Mouse (Mus musculus) hindbrain, embryonic 16.5 days (tissue): ENCODE data around the gene C1qtnf3. TPM values are rescaled to one million over a fixed set of nuclear protein-coding genes. Genes with fewer than 3 reads are reported as not detected.

Experiments used
- ATAC-seq: fragments of 200-750 bp; cut with Nextera tagmentation; 2 replicates; pipeline ENCODE4 v1.8.0; 2017; ENCODE audit warnings: moderate TSS enrichment, moderate library complexity
- H3K27ac ChIP-seq: fragments of 300-500 bp; sonication (generic); 2 replicates; pipeline ENCODE4 v1.5.1; 2014; ENCODE audit warnings: low read depth, mild to moderate bottlenecking, control low read depth, low read length, moderate library complexity
- H3K27me3 ChIP-seq: fragments of 300-500 bp; sonication (generic); replicated peaks from 2 replicates; pipeline ENCODE4 v1.6.1; 2014; ENCODE audit warnings: low read length; ENCODE audit not compliant: control insufficient read depth, insufficient read depth
- H3K36me3 ChIP-seq: fragments of 300-500 bp; sonication (generic); 2 replicates; pipeline ENCODE4 v1.6.1; 2014; ENCODE audit warnings: mild to moderate bottlenecking, low read length, moderate library complexity, mixed read lengths; ENCODE audit not compliant: control insufficient read depth, insufficient read depth
- H3K4me1 ChIP-seq: fragments of 300-500 bp; sonication (generic); 2 replicates; pipeline ENCODE4 v1.6.1; 2014; ENCODE audit warnings: low read depth, low read length; ENCODE audit not compliant: control insufficient read depth, insufficient read depth
- H3K4me2 ChIP-seq: fragments of 300-500 bp; sonication (generic); 2 replicates; pipeline ENCODE4 v1.6.1; 2014; ENCODE audit warnings: mild to moderate bottlenecking, low read length, control low read depth, moderate library complexity
- H3K4me3 ChIP-seq: fragments of 300-500 bp; sonication (generic); 2 replicates; pipeline ENCODE4 v1.5.1; 2014; ENCODE audit warnings: mild to moderate bottlenecking, low read length, control low read depth, moderate library complexity
- H3K9ac ChIP-seq: fragments of 300-500 bp; sonication (generic); 2 replicates; pipeline ENCODE4 v1.6.1; 2014; ENCODE audit warnings: low read depth, mild to moderate bottlenecking, control low read depth, low read length, moderate library complexity
- H3K9me3 ChIP-seq: fragments of 300-500 bp; sonication (generic); 2 replicates; pipeline ENCODE4 v1.6.1; 2014; ENCODE audit warnings: mild to moderate bottlenecking, low read length, moderate library complexity; ENCODE audit not compliant: control insufficient read depth
- WGBS: fragments of 180-500 bp; shearing (Covaris S2); extraction: QIAGEN DNeasy Blood & Tissue Kit; methylation state at CpG from one replicate; pipeline ENCODE4 v1.1.7; 2014; 5-methylcytosine and 5-hydroxymethylcytosine counted together
- polyA plus RNA-seq: library from polyadenylated mRNA; unstranded; fragments of >200 nt; fragmentation: Nextera tagmentation; extraction: Ambion mirVana; gene quantifications from 2 replicates; pipeline ENCODE4 v1.2.1, GENCODE M21; 2015

Gene C1qtnf3
- polyA plus RNA-seq, 1 experiment from 2014 or later: 1.7 TPM

DNA sequence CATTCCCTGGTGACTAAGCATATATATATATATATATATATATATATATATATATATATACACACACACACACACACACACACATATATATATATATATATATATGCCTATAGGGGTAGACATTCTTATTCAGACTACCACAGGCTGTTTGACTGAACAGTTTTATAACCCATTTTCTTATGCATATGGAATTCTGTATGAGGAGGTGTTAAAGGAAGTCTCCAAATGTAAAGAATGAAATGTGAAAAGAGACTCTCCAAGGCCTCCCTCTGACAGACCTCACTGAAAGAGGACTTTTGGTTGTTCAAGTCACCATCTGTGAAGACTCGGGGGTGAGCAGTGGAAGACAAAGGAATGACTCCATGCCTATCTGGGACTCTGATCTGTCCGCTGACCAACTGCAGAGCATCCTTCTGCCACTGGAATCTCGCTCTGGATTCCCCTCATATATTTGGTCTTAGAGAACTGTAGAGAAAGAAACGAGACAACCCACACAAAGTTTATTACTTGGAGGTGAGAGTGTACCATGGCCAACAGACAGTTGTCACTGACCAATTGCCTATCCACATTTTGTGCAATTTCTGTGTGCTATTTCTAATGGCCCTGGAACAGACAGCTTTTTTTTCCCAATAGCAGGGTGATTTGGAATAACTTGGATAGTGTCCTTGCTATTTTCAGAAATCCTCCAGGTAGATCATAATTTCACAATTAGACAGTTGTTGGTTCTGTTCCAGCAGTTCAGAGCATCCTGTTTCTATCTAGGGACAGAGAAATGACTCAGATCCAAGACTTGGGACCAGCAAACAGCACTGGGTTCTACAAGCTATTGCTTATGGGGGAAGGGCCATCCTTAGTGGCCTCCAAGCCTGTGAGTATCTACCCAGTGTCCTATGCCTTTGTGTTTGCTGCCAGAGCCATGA is 28.8 kb upstream of the C1qtnf3 start:
- Histone ChIP-seq H3K27ac (no peak overlapping the region), H3K36me3 (no peaks in the 10 kb centered on the region), H3K4me2 (no peak overlapping the region), H3K4me1 (no peaks in the 10 kb centered on the region), H3K9me3 (no peaks in the 10 kb centered on the region), H3K4me3 (no peak overlapping the region), H3K27me3 (no peaks in the 10 kb centered on the region), H3K9ac (no peak overlapping the region)
- 64% methylated on average over 4 of the region's 4 CpGs for WGBS
- ATAC-seq: no peak

DNA sequence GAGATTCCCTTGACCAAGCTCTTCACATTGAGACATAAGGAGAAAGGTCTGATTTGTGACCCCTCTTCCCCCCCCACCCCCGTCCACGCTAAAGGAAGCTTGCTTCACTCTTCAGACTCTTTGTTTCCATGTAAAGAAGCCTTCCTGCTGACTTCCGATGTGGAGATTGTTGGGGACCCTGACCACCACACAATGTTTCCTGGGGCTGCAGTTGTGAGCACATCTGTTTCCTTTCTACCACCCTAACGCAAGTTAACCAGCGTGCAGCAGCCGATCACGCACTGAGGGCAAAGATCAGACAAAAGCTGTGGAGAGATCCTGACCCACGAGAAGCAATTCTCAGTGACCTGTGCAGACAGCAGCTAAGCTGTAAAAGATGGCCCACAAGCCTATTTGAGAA is 24.8 kb upstream of the C1qtnf3 start:
- no peak overlapping the region for H3K4me3 ChIP-seq
- no peaks in the 10 kb centered on the region for H3K9me3 ChIP-seq
- H3K36me3 ChIP-seq: no peaks in the 10 kb centered on the region
- no peak overlapping the region for H3K4me2 ChIP-seq
- WGBS: 47% methylated on average over 8 of the region's 8 CpGs
- H3K27me3 ChIP-seq: no peaks in the 10 kb centered on the region
- H3K27ac ChIP-seq: no peak overlapping the region
- H3K4me1 ChIP-seq: no peaks in the 10 kb centered on the region
- ATAC-seq: no peak
- no peak overlapping the region for H3K9ac ChIP-seq

DNA sequence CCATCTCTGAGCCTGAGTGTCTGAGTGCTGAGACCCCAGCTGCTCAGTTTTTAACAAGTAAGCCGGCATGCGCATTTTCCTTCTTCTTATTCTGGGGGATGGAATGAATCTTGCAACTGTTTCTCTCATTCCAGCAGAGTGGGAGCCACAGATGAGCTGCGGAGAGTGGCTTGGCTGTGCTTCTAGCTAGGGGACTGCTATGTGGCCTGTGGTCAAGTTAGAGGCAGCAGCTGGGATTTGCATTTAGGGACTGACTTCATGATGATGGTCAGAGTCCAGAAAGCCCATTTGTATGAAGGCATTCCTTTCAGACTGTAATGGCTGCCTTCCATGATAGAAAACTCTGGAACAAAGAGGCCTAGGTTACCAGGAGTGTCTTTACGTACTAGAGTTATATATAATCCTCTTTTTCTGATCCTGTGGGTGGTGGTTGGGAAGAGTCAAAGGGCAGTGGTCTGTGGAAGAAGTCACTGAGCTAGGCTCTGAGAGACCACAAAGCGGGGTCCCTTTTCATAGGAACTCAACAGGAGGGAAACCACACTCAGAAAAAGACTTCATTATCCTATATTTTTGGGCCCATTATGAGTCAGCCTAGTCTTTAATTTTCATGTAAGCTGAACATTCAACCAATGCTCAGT is 23.4 kb upstream of the C1qtnf3 start:
- Histone ChIP-seq H3K27me3 (no peaks in the 10 kb centered on the region), H3K4me2 (no peak overlapping the region)
- WGBS: 92% methylated on average over 5 of the region's 5 CpGs

DNA sequence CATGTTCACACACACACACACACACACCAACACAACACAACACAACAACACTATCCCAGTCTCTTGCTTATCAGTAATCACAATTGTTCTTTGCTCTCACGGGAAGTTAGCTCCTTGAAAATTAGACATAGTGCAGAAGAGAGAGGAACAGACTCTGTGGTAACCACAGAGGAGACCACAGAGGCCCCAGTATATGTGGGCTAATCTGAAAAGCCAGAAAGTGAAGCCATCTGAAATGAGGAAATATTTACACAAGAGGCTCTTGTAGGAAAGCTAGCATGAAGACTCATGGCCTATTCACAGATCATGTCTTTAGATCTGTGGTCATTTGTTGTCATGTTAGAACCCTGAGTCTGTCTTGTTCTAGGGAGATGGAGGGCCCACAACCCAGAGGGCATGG is 18.2 kb upstream of the C1qtnf3 start:
- Histone ChIP-seq H3K36me3 (no peaks in the 10 kb centered on the region), H3K9me3 (no peaks in the 10 kb centered on the region), H3K27me3 (no peaks in the 10 kb centered on the region), H3K4me2 (no peak overlapping the region), H3K4me1 (no peaks in the 10 kb centered on the region), H3K4me3 (no peak overlapping the region), H3K9ac (no peak overlapping the region), H3K27ac (no peak overlapping the region)
- WGBS: 79% methylated on average over 1 of the region's 1 CpGs
- no peak for ATAC-seq

More for the DNA sequence above, 23.4 kb upstream of the C1qtnf3 start:
- Histone ChIP-seq H3K9ac (no peak overlapping the region), H3K9me3 (no peaks in the 10 kb centered on the region), H3K4me3 (no peak overlapping the region), H3K4me1 (no peaks in the 10 kb centered on the region), H3K27ac (no peak overlapping the region), H3K36me3 (no peaks in the 10 kb centered on the region)
- ATAC-seq: no peak

- ATAC-seq: no peak
Observed at GRCm38 (mm10) chr15:10940148-10941108, 11.7 kb upstream of the C1qtnf3 start.

GRCm38 (mm10) chr15:10941901-10942300 is 10.2 kb upstream of the C1qtnf3 start:
- Histone ChIP-seq H3K4me1 (no peaks in the 10 kb centered on the region), H3K27me3 (no peaks in the 10 kb centered on the region), H3K4me3 (no peak overlapping the region), H3K9me3 (no peaks in the 10 kb centered on the region), H3K9ac (no peak overlapping the region), H3K36me3 (no peaks in the 10 kb centered on the region), H3K4me2 (no peak overlapping the region), H3K27ac (no peak overlapping the region)
- 74% methylated on average over 6 of the region's 6 CpGs for WGBS
- no peak for ATAC-seq

More at GRCm38 (mm10) chr15:10940148-10941108, 11.7 kb upstream of the C1qtnf3 start:
- WGBS: 80% methylated on average over 15 of the region's 15 CpGs
- Histone ChIP-seq H3K4me1 (no peaks in the 10 kb centered on the region), H3K9me3 (no peaks in the 10 kb centered on the region), H3K36me3 (no peaks in the 10 kb centered on the region), H3K4me2 (no peak overlapping the region), H3K27me3 (no peaks in the 10 kb centered on the region), H3K9ac (no peak overlapping the region), H3K27ac (no peak overlapping the region), H3K4me3 (no peak overlapping the region)

GRCm38 (mm10) chr15:10947852-10948251 is 4.3 kb upstream of the C1qtnf3 start:
- Histone ChIP-seq H3K9me3 (no peaks in the 10 kb centered on the region), H3K4me3 (no peak overlapping the region), H3K4me2 (no peak overlapping the region), H3K36me3 (no peaks in the 10 kb centered on the region), H3K4me1 (peaks cover 4% of the 10 kb centered on the region; the same call in 1 of the 2 replicates), H3K9ac (no peak overlapping the region), H3K27me3 (no peaks in the 10 kb centered on the region), H3K27ac (no peak overlapping the region)
- ATAC-seq: no peak
- WGBS: 44% methylated on average over 1 of the region's 1 CpGs

GRCm38 (mm10) chr15:10952760-10953305 is 701 bp downstream of the C1qtnf3 start:
- 0 out of 2 replicates have a peak, but pooled peaks have one; percentile 25 for ATAC-seq
- H3K27ac ChIP-seq: no peak overlapping the region

More at GRCm38 (mm10) chr15:10952760-10953305, 701 bp downstream of the C1qtnf3 start:
- Histone ChIP-seq H3K9me3 (no peaks in the 10 kb centered on the region), H3K27me3 (no peaks in the 10 kb centered on the region), H3K4me3 (no peak overlapping the region), H3K36me3 (no peaks in the 10 kb centered on the region), H3K4me1 (peaks cover 4% of the 10 kb centered on the region), H3K9ac (no peak overlapping the region), H3K4me2 (peak overlapping the region; percentile 53)
- 30% methylated on average over 4 of the region's 4 CpGs for WGBS
